In genomic region chr12:4656813-4657212, GRCm38 (mm10) we compare ENCODE assay signal across 19 mouse cellular contexts.
"Had no signal": no experiment of that assay in that cellular context is flagged by ENCODE, and none has a peak within 500 bp of the region (broad histone marks: within the 10 kb centered on the region; RNA-seq: fewer than 3 reads in every experiment).

No protein-coding gene starts in this region.

- H3K9ac ChIP-seq: lung, embryonic 14.5 days; midbrain, embryonic 12.5 days; neural tube, embryonic 13.5 days; neural tube, embryonic 15.5 days had no signal

- H3K27ac ChIP-seq: midbrain, embryonic 10.5 days; midbrain, embryonic 12.5 days; neural tube, embryonic 13.5 days; neural tube, embryonic 15.5 days had no signal

- DNase-seq: lung, adult 18-20 months; lung, embryonic 14.5 days; lung, postnatal 10 days; lung, postnatal 4 days; midbrain, embryonic 14.5 days; retina, postnatal 1 day; right cerebral cortex, adult 18-20 months; right cerebral cortex, postnatal 25 days; right cerebral cortex, postnatal 4 days; spleen, adult 18-20 months; thymus, adult 18-20 months; thymus, postnatal 14 days; thymus, postnatal 36 days had no signal

- H3K9me3 ChIP-seq: midbrain, embryonic 10.5 days; midbrain, embryonic 12.5 days; neural tube, embryonic 13.5 days; neural tube, embryonic 15.5 days had no signal

- H3K27me3 ChIP-seq: midbrain, embryonic 12.5 days; neural tube, embryonic 13.5 days; neural tube, embryonic 15.5 days had no signal

- ATAC-seq: midbrain, embryonic 16.5 days had no signal

- H3K4me1 ChIP-seq: neural tube, embryonic 13.5 days; neural tube, embryonic 15.5 days had no signal

- H3K4me3 ChIP-seq: midbrain, embryonic 10.5 days; midbrain, embryonic 12.5 days; myocyte; neural tube, embryonic 13.5 days; neural tube, embryonic 15.5 days had no signal

- H3K4me2 ChIP-seq: lung, embryonic 14.5 days; midbrain, embryonic 12.5 days; neural tube, embryonic 13.5 days; neural tube, embryonic 15.5 days had no signal

- H3K36me3 ChIP-seq: midbrain, embryonic 12.5 days had no signal
